Mouse (Mus musculus) cerebellum, adult 9-10 months (tissue): ENCODE measurements around the gene Ncapd2.

ENCODE experiments used
- DNase-seq: peaks from one replicate; pipeline ENCODE4 v3.0.0; 2022

The Ncapd2 gene

DNA sequence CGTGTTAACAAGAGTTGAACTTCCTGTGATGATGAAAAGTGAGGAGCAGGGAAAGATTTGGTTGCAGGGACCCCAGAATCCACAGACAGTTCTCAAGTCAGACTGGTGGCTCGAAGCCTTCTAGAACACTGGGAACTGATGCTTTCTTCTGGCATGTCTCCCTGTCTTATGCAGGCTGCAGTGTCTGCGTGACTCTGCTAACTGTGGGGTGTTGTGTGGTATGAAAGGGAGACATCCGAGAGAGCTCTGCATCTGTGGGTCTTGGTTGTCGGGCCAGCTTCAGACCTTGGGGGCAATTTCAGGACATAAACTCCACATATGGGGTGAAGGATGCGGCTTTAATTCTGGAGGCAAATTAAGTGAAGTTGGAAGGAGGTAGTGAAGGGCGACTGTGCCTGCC, 45.4 kb downstream of the Ncapd2 start:
- DNase-seq = peak; percentile 52

DNA sequence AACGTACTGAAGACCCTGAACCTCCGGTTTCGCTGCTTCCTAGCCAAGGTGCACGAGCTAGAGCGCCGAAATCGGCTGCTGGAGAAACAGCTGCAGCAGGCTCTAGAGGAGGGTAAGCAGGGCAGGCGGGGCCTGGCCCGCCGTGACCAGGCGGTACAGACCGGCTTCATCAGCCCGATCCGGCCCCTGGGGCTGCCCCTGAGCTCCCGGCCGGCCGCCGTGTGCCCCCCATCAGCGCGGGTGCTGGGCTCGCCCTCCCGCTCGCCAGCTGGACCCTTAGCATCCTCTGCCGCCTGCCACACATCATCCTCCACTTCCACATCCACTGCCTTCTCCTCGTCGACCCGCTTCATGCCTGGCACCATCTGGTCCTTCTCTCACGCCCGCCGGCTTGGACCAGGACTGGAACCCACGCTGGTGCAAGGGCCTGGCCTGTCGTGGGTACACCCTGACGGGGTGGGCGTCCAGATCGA, 46.0 kb downstream of the Ncapd2 start:
- DNase-seq = peak; percentile 60

DNA sequence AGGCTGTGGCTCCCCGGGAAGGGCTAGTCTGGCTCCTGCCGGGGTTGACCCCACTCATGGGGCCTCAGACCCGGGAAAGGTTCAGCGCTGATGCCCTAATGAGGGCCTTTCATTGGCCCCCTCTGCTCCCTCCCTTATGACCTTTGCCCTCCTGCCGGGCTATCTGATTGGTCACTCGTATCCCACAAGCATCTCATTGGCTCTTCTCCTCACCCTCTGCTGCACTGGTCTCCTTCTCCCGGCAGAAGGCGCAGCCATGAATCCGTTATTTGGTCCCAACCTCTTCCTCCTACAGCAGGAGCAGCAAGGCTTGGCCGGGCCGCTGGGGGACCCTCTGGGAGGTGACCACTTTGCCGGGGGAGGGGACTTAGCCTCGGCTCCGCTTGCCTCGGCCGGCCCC, 46.5 kb downstream of the Ncapd2 start, which contains the start of gene Iffo1:
TSS of gene Iffo1 (plus strand) at position 241 of the 400 bp plus-strand sequence.
- DNase-seq = peak; percentile 97

DNA sequence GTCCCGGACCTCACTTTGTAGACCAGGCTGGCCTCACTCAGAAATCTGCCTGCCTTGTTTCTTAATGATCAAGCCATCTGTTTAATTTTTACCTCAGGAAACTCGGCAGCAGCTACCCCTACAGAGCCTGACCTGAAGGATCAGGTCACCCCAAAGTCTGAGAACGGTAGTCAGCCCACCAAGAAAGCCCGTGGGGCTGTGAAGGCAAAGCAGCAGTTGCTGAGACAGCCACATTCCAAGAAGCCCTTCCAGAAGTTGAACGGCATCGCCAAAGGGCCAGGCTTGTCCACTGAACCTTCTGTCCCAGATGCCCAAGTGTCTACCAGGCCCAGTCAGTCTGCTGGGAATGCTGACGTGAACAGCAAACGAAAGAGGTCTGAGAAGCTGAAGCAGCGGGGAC, 47.6 kb downstream of the Ncapd2 start:
- DNase-seq = no peak

DNA sequence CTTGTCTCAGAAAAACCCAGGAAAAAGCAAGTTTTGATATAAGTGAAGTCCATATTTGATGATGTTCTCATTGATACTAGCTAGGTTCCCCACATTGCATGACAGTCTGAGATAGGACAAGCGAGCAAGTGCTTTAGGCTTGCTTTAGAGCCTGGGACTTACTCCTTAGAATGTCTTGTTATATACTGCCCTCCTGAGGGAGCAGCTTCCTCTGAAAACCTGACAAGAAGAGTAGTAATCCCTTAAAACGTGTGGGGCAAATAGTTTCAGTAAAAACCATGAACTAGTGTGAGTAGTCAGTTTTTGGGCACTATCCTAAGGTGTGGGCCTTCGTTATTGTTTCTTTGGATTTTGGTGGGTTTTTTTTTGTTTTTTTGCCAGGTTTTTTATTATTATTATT, 48.4 kb downstream of the Ncapd2 start:
- DNase-seq = no peak

DNA sequence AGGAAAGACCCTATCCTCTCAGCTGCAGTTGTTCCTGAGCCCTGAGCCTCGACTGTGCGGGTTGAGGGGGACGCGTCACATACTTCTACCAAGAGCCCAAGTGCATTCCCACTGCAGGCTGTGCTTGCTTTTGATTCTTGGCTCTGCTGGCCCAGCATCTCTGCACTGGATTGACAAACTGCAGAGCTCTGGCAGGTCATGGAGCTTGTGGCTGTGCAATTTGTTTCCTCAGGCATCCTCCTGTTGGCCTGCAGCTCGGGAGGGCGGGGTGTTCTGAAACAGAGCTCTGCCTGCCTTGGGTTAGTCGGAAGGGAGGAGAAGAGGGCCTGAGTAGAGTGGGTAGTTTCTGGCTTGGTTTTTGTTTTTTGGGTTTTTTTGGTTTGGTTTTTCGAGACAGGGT, 49.1 kb downstream of the Ncapd2 start:
- DNase-seq = no peak

DNA sequence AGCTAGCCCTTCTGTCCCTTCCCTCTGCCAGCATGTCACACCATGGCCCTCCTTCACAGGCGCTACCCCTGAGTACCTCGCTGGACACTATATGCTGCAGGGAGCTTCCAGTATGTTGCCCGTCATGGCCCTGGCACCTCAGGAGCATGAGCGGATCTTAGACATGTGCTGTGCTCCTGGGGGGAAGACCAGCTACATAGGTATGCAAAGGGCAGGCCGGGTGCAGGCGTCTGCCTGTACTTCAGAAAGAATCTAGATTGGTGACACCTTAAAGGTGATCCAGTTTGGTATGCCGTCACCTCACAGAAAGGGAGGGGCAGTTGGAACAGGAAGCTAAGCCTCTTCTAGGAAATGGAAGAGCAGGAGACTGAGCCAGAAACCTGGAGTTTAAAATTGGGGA, 51.8 kb downstream of the Ncapd2 start:
- DNase-seq = no peak

DNA sequence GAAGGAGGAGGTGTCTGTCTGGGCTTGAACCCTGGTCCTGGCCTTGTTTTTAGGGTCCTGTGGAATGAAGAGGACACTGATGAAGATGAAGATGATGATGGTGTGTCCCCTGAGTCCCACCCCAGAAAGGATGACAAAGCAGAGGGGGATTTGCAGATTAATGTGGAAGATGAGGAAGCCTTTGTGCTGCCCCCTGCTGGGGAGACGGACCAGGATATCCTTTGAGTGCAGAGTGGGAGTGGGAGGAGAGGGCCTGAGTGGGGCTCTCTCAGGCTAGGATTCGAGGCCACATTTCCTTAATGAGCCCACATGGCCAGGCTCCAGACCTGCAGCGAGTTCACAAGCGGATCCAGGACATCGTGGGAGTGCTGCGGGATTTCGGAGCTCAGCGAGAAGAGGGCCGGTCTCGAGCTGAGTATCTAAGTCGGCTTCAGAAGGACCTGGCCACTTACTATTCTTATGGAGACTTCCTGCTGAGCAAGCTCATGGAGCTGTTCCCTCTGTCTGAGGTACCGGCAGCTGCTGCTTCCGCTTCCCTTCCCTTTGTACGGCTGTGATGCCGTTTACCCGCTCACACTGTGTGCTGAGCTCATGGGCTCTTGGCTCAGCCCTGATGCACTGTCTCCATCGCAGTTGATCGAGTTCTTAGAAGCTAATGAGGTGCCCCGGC, 54.4 kb downstream of the Ncapd2 start:
- DNase-seq = no peak

DNA sequence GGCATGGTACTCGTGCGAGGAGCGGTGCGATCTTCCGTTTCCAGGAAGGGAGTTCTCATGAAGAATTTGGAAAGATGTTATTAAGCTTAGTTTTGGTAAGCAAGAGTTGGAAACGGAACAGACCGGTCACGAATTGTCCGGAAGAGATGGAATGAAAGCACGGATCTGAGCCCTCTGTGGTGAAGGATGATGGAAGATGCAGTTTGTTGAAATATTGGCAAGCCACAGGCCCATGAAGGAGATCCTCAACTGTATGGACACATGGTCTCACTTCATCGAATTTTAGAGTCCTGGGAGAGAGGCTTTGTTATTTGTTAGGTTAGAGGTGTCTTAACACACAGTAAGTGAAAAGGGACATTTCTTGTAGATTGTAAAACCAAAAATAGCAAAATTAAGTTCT, 59.0 kb downstream of the Ncapd2 start:
- no peak for DNase-seq

DNA sequence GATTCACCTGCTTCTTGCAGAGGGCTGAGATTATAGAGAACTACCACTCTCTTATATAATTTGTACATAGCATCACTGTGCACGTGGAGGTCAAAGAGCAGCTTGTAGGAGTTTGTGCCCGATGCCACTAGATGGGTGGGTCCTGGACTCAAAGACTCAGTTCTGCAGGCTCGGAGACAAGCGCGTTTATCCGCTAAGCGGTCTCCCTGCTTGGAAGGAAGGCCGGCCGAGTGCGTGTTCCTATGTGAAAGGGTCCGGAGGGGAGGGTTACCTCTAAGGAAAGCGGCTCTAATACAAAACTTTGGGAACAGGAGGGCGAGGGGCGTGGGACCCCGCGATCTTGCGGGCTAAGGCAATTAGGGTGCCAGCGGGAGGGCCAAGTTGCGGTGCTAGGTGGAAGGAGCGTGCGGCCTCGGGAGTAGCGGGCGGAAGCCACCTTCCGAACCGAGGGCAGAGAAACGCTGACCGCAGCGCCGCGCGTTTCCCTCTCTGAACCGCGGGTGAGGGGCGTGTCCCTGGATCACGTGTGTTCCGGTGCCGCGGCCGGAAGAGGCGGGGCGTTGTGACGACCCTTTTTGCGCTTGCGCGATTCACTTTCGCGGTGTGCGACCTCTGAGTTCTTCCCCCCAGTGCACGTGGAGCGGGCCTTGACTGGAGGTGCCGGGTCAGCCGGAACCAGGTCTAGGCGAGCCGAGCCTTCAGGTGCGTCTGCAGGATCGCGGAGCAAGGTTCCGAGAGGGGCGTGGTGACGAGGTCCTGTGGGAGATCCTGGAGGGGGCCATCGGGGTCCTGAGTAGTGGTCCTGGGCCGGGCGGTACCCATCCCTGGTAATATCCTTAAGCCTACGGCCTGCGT, 60.0 kb downstream of the Ncapd2 start, which contains the start of gene Nop2:
TSS of gene Nop2 (plus strand) at position 608 of the 855 bp plus-strand sequence.
- DNase-seq = peak; percentile 80

DNA sequence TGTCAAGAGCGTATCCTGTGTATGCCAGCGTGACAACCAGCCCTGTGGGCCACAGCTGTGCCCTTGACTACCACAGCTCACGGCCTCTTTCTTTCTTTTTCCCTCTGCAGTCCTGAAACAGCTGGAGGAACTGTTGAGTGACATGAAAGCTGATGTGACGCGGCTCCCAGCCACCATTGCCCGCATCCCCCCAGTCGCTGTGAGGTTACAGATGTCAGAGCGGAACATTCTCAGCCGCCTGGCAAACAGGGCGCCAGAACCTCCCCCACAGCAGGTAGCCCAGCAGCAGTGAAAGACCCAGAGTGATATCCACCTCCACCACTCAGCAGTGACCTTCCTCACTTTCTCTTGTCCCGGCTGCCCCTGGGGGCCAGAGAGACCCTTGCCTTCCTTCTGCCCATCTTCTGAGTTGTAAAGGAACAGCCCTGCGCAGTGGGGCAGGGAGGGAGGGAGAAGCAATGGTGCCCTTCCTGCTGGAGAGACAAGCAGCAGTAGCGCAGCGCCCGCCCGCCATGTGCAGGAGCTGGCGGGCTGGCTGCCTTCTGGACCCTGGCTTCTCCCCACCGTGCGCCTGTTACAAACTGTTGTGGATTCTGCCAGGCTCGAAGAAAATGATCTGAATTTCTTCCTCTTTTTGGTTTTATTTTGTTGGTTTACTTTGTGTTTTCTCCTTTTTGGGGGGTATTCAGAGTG, 61.6 kb downstream of the Ncapd2 start:
- DNase-seq = no peak

DNA sequence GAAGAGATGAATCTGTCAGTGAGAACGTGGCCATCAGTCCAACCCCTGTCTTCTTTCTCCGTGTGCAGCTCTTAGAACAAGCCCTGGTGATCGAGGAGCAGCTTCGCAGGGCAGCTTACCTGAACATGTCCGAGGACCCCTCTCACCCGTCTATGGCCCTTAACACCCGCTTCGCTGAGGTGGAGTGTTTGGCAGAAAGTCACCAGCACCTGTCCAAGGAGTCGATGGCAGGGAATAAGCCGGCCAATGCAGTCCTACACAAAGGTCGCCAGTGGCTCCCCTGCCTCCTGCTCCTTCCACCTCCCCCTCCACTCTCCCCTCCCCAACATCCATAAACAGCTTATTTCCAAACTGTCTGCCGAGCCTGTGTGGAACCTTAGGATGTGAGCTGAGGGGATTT, 62.8 kb downstream of the Ncapd2 start:
- no peak for DNase-seq

DNA sequence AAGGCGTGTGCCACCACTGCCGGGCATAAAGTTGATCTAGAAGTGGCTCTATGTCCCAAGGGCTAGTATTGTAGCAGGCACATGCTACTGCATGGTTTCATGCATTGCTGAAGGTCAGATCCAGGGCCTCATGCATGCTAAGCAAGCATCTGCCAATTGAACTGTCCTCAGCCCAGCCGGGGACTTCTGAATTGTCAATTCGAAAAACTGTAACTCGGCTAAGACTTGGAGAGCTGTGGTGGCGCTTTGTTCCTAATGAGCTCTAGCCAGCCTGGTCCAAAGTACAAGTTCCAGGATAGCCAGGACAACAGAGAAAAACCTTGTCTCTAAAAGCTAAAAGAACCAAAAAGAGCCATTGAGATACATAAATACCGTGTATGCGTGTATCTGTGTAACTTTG, 72.1 kb downstream of the Ncapd2 start:
- DNase-seq = no peak
